Mouse (Mus musculus) spleen, adult 2 months (tissue): ENCODE measurements around the gene Ets1. TPM values are rescaled to one million over a fixed set of nuclear protein-coding genes. Genes with fewer than 3 reads are reported as not detected.

Experiments used
- DNase-seq, 2 experiments: peaks; one replicate each; pipeline versions ENCODE4 v3.0.0 to v3.0.0-alpha.2; 2012 to 2021; ENCODE audit warnings: low spot score in 2 of 2, low read depth in 1 of 2
- H3K27ac ChIP-seq: fragments of 200-500 bp; 2 replicates; pipeline ENCODE4 v1.5.1; 2012; ENCODE audit warnings: low read length, inconsistent platforms; ENCODE audit not compliant: insufficient read depth
- H3K27me3 ChIP-seq: fragments of 200-500 bp; 2 replicates; pipeline ENCODE4 v1.6.1; 2012; ENCODE audit warnings: mild to moderate bottlenecking, moderate library complexity, low read length, inconsistent platforms; ENCODE audit not compliant: control insufficient read depth, insufficient read depth
- H3K36me3 ChIP-seq: fragments of 200-500 bp; 2 replicates; pipeline ENCODE4 v1.6.1; 2012; ENCODE audit warnings: mild to moderate bottlenecking, low read length, inconsistent platforms; ENCODE audit not compliant: control insufficient read depth, insufficient read depth
- H3K4me1 ChIP-seq: fragments of 200-500 bp; 2 replicates; pipeline ENCODE4 v1.6.1; 2011; ENCODE audit warnings: inconsistent platforms; ENCODE audit not compliant: control insufficient read depth, insufficient read depth, insufficient read length
- H3K4me3 ChIP-seq: fragments of 200-500 bp; 2 replicates; pipeline ENCODE4 v1.5.1; 2011; ENCODE audit warnings: mild to moderate bottlenecking, inconsistent platforms; ENCODE audit not compliant: insufficient read depth, insufficient read length; ENCODE audit errors: extremely low read depth
- CTCF ChIP-seq: fragments of 200-500 bp; IDR thresholded peaks from 2 replicates; pipeline ENCODE4 v1.5.1; 2011; ENCODE audit warnings: mild to moderate bottlenecking, inconsistent platforms; ENCODE audit not compliant: insufficient read depth, insufficient read length, insufficient replicate concordance; ENCODE audit errors: extremely low read depth
- POLR2A ChIP-seq: fragments of 200-500 bp; IDR thresholded peaks from 2 replicates; pipeline ENCODE4 v1.6.1; 2011; ENCODE audit warnings: low read depth, low read length, inconsistent platforms
- WGBS: fragments of 180-500 bp; shearing (Covaris S2); methylation state at CpG from one replicate; pipeline ENCODE4 v1.1.7; 2018; 5-methylcytosine and 5-hydroxymethylcytosine counted together
- polyA plus RNA-seq: library from polyadenylated mRNA; depleted of rRNA; stranded (reverse); fragments of >200 nt; gene quantifications from 2 replicates; pipeline ENCODE4 v1.2.3, GENCODE M21; 2012

Gene Ets1
- polyA plus RNA-seq, 1 experiment: 115 TPM

GRCm38 (mm10) chr9:32647506-32648250 is 11.7 kb downstream of the Ets1 start:
- Histone ChIP-seq H3K27ac (no peak overlapping the region), H3K27me3 (no peaks in the 10 kb centered on the region), H3K4me3 (no peak overlapping the region), H3K4me1 (peaks cover 22% of the 10 kb centered on the region), H3K36me3 (no peaks in the 10 kb centered on the region)
- DNase-seq: no peak
- WGBS: 88% methylated on average over 7 of the region's 7 CpGs
- TF ChIP-seq POLR2A (no peak), CTCF (no peak)

GRCm38 (mm10) chr9:32648286-32648685 is 12.3 kb downstream of the Ets1 start:
- WGBS: 77% methylated on average over 5 of the region's 5 CpGs
- DNase-seq: no peak
- no peak overlapping the region for H3K27ac ChIP-seq
- H3K4me3 ChIP-seq: no peak overlapping the region
- H3K4me1 ChIP-seq: peaks cover 22% of the 10 kb centered on the region
- TF ChIP-seq CTCF: no peak
- TF ChIP-seq POLR2A: no peak
- H3K27me3 ChIP-seq: no peaks in the 10 kb centered on the region
- H3K36me3 ChIP-seq: no peaks in the 10 kb centered on the region

- no peak for TF ChIP-seq POLR2A
- TF ChIP-seq CTCF: no peak
- H3K27me3 ChIP-seq: no peaks in the 10 kb centered on the region
- H3K4me3 ChIP-seq: no peak overlapping the region
- H3K36me3 ChIP-seq: no peaks in the 10 kb centered on the region
- peak overlapping the region; percentile 34 for H3K27ac ChIP-seq
- DNase-seq: peak in 1 of 2 experiments; percentile 40
- H3K4me1 ChIP-seq: peaks cover 20% of the 10 kb centered on the region
- 37% methylated on average over 3 of the region's 3 CpGs for WGBS
Observed at GRCm38 (mm10) chr9:32650738-32651137, 14.7 kb downstream of the Ets1 start.

- WGBS: 34% methylated on average over 10 of the region's 10 CpGs
- Histone ChIP-seq H3K27me3 (no peaks in the 10 kb centered on the region), H3K4me1 (peaks cover 20% of the 10 kb centered on the region), H3K36me3 (no peaks in the 10 kb centered on the region), H3K4me3 (no peak overlapping the region), H3K27ac (peak overlapping the region; percentile 79)
- TF ChIP-seq POLR2A (no peak; the same call in 1 of the 2 replicates), CTCF (no peak)
- DNase-seq: peak; percentile 59 to 92
Observed at GRCm38 (mm10) chr9:32652112-32652511, 16.1 kb downstream of the Ets1 start.

GRCm38 (mm10) chr9:32654305-32654704 is 18.3 kb downstream of the Ets1 start:
- 82% methylated on average over 1 of the region's 1 CpGs for WGBS
- H3K36me3 ChIP-seq: no peaks in the 10 kb centered on the region
- no peak overlapping the region for H3K4me3 ChIP-seq
- H3K4me1 ChIP-seq: peaks cover 20% of the 10 kb centered on the region
- no peak overlapping the region for H3K27ac ChIP-seq
- no peaks in the 10 kb centered on the region for H3K27me3 ChIP-seq
- no peak for TF ChIP-seq CTCF
- no peak for TF ChIP-seq POLR2A
- no peak for DNase-seq

GRCm38 (mm10) chr9:32656351-32656844 is 20.4 kb downstream of the Ets1 start:
- no peaks in the 10 kb centered on the region for H3K27me3 ChIP-seq
- H3K27ac ChIP-seq: no peak overlapping the region
- no peak overlapping the region for H3K4me3 ChIP-seq
- TF ChIP-seq POLR2A (no peak), CTCF (no peak)
- H3K36me3 ChIP-seq: no peaks in the 10 kb centered on the region
- WGBS: 83% methylated on average over 5 of the region's 5 CpGs
- H3K4me1 ChIP-seq: peaks cover 20% of the 10 kb centered on the region
- no peak for DNase-seq

- peaks cover 14% of the 10 kb centered on the region for H3K4me1 ChIP-seq
- H3K27me3 ChIP-seq: no peaks in the 10 kb centered on the region
- no peak for DNase-seq
- no peak overlapping the region for H3K4me3 ChIP-seq
- H3K36me3 ChIP-seq: no peaks in the 10 kb centered on the region
- 88% methylated on average over 2 of the region's 2 CpGs for WGBS
- no peak overlapping the region for H3K27ac ChIP-seq
- no peak for TF ChIP-seq POLR2A
- TF ChIP-seq CTCF: no peak
Observed at GRCm38 (mm10) chr9:32657124-32657523, 21.1 kb downstream of the Ets1 start.
